Mouse (Mus musculus) ES-Bruce4 (cell line): Measurements from ENCODE around the gene Rad51ap2.

Source experiments
- CTCF ChIP-seq: IDR thresholded peaks from one replicate; pipeline ENCODE4 v1.8.1; 2011; ENCODE audit warnings: low read depth, low read length
- EP300 ChIP-seq: IDR thresholded peaks from 2 replicates; pipeline ENCODE4 v1.6.1; 2011; ENCODE audit warnings: low read depth, low read length; ENCODE audit not compliant: insufficient read depth

DNA sequence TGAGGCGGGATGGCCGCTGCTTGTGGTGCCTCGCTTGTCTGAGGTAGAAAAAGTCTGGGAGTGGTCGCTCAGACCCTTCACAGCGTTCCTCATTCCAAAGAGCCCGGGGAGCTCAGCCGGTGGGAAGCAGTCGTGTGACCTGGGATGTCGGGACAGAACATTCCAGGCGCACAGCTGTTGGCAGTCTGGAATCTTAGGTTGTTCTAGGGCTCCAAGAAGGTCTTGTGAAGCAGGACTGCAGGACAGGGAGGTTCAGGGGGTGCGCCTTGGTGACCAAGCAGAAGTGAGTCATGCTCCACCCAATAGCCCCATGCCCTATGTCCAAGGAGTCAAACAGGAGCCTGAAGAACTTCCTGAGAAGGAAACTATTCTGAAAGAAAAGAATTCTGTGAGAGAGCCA lies 334 bp downstream of the Rad51ap2 start:
- TF ChIP-seq EP300: no peak
- TF ChIP-seq CTCF: no peak
